Mouse (Mus musculus): ENCODE measurements around the gene Zfp467. TPM values are rescaled to one million over a fixed set of nuclear protein-coding genes. Genes with fewer than 3 reads are reported as not detected.

Zfp467 gene
- total RNA-seq, 2 experiments from 2014 or later = 0.57 to 6.3 TPM

DNA sequence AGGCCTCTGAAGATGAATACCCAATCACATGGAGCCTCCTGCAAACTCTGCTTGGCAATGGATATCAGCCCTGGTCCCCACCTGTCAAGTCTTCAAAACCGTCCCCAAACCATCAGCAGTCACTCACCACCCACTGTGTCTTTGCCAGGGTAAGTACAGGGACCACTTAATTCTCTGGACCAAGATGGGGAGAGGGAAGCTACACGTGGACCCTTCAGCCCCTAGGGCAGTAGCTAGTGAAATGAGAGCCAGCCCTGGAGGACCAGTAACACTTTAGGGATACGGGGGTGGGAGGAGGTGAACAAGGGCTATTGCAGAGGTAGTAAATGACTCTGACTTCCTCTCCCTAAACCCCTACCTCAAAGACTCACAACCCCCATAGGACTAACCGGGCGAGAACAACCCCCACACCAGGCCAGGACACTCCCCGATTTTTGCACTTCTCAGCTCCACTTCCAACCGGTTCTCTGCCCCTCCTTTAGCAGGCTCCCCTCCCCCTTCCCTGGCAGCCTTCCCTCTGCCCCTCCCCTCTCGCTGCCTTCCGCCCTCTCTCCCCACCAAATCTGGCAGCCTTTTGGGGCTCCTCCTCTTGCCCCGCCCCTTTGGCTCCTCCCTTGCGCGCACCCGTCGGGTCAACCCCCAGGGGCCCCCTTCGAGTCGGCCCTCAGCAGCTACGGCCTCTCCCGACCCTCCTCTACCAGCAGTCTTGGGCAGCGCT is 1.9 kb downstream of the Zfp467 start:
- peak; percentile 79 for ATAC-seq (replicated peaks; ENCODE audit: poor library complexity, severe bottlenecking)

- no peak for ATAC-seq (replicated peaks; ENCODE audit: poor library complexity, severe bottlenecking)
These were observed 5.2 kb downstream of the Zfp467 start for GRCm38 (mm10) chr6:48440306-48441014.

DNA sequence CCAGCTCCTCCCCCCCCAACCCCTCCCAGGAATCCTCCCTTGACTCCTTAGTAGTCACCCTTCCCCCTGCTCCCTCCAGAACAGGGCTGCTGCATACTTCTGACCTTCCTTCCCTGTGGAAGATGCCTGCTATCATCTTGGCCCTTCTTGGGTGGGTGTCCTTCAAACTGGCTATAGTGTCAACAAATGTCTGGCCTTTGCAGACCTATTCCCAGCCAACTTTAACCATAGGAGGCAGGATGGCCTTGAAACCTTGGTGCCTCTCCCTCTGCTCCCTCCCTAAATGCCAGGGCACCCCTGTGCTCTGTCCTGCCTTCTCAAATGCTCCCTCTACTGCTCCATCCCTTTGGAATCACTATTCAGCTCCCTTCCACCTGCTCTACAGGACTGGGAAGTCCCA is 6.0 kb downstream of the Zfp467 start:
- ATAC-seq (replicated peaks; ENCODE audit: poor library complexity, severe bottlenecking) = no peak

- ATAC-seq (replicated peaks; ENCODE audit: poor library complexity, severe bottlenecking) = no peak
These were observed 7.0 kb downstream of the Zfp467 start for GRCm38 (mm10) chr6:48438475-48439125.

GRCm38 (mm10) chr6:48437679-48438376 is 7.8 kb downstream of the Zfp467 start:
- no peak for ATAC-seq (replicated peaks; ENCODE audit: poor library complexity, severe bottlenecking)

DNA sequence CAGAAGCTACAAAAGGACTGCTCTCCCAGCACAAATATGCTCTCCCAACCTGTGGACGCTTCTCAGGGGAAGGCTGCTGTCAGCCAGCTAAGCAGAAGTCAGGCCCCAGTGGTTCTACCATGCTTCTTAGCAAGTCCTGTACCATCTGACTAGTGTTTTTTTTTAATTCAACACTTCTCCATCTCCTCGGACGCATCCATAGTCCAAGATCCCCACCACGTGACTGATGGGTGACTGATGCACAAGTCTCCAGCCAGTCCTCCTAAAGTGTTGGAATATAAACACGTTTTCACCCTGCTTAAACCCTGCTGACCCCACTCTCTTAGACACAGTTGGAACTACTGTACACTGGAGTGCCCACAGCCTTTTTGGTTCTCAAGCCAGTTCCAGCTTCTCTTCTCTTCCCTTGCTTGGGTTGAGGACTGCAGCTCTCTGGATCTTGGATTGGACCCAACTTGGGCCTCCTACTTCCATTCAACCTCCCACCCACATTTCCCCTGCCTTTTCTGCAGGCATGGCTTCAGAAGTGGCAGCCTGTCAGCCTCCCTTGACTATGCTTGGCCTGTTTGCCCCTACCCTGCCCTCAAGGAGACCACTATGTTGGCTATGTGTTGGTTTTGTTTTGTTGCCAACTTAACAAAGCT is 9.8 kb downstream of the Zfp467 start:
- no peak for ATAC-seq (replicated peaks; ENCODE audit: poor library complexity, severe bottlenecking)

- ATAC-seq (replicated peaks; ENCODE audit: poor library complexity, severe bottlenecking) = no peak
These were observed 10.5 kb downstream of the Zfp467 start for GRCm38 (mm10) chr6:48435111-48435510.

DNA sequence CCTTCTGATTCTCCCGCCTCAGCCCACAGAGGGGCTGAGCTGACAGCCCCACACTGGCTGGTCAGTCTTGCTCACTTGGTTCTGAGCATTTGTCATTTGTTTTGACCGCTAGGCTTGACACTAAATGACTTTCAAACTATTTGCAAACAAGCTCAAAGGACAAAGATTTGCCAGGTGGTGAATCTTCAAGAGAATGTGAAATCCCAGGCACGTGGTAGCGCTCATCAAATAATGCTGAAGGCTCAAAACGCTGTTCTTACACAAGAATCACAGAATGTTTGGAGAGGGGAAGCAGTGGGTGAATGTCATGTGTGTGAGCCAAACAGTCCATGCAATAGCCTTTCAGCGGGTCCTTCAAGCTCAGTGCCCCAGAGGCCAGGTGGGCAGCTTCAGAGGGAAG is 11.0 kb downstream of the Zfp467 start:
- peak; percentile 17; the same call in 1 of the 2 replicates for ATAC-seq (replicated peaks; ENCODE audit: poor library complexity, severe bottlenecking)

DNA sequence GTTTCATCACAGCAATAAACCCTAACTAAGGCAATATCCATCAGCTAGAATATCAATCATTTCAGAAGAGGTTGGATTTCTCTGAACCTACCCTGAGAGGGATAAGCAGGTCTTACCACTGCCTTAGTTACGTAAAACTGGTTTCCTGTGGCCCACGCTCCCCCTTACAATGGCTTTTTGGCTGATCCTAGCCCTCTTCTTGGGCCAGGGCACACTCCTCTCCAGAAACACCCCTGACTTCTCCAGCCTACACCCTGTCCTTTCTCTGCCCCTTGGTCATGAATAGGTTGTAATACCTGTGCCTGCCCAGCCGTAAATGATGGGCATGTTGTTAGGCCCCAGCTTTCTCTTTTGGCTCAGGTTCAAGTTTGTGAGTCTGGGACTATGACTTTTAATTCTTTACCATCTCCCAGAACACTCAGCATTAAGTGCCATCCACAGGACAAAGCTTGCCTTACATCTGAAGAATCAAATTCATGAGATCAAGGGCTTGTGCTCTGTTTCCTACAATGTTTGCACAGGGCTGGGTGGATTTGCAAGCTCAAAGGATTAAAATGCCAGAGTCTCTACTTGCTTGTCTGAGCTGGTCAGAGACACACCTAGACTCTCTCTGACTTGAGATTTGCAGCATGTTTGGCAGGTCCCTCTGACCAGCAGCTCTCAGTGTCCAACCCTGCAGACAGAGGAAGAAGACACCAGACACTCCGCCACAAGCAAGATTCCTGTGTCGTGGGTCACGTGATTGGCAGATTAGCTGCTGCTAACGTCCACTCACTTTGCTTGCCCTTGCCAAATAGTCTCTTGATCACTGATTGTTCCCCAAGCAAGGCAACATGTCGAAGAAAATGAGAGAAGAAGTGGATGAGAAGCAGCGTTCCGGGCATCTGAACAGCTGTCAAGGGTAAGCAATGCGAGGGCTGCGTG is 12.5 kb downstream of the Zfp467 start:
- peak; percentile 60 for ATAC-seq (replicated peaks; ENCODE audit: poor library complexity, severe bottlenecking)

DNA sequence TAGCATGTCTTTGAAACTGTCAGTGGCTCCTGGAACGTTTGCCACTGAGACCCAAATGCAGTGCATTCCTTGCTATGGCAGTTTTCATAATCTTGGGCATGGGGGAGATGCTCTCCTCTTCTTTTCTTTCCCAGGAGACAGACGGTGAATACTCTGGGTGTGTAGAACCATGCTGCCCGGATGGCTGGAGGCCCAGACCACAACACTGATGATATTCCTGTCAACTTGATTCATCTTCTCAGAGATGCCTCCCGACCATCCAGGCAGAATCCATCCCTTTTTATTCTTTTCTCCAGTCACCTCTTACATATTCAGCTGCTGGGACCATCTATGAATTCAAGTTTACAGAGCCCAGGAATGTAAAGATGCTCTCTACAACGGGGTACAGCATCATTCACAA is 14.9 kb downstream of the Zfp467 start:
- no peak for ATAC-seq (replicated peaks; ENCODE audit: poor library complexity, severe bottlenecking)

DNA sequence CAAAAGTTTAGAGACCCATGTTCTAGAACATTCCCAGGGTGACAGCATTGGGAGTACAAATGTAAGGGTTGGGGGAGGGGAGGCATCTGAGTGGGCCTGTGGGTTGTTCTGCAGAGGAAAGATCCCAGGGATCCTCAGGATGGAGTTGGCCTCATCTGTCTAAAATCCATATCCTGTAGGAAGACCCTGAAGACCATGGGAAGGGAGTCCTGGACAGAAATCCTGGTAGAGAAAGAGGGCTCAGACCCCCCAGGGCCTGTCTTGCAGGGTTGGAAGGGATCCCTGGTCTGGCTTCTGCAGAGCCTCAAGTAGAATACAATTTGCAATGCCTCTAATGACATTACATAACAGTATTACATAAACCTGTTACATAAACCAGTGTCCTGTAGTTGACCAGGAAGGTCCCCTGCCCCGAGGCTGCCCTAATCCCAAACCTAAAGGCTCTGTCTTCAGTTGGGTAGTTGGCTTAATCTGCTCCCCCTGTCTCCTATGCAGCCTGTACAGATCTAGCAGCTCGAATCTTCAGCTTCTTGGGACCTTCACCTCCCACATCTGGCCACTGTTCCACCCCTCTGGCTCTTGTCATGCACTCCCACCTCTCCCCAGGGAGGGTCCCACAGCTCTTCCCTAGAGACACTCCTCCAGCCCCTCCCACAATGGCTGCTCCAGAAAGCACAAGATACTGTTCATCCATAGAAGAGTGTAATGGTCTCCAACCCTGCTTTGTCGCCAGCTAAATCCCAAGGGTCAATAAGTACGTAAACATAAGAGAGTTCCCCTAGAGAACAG is 16.7 kb downstream of the Zfp467 start:
- ATAC-seq (replicated peaks; ENCODE audit: poor library complexity, severe bottlenecking) = peak; percentile 33

GRCm38 (mm10) chr6:48426956-48427355 is 18.7 kb downstream of the Zfp467 start:
- ATAC-seq (replicated peaks; ENCODE audit: poor library complexity, severe bottlenecking) = no peak

GRCm38 (mm10) chr6:48424074-48424473 is 21.6 kb downstream of the Zfp467 start:
- ATAC-seq (replicated peaks; ENCODE audit: poor library complexity, severe bottlenecking) = no peak

DNA sequence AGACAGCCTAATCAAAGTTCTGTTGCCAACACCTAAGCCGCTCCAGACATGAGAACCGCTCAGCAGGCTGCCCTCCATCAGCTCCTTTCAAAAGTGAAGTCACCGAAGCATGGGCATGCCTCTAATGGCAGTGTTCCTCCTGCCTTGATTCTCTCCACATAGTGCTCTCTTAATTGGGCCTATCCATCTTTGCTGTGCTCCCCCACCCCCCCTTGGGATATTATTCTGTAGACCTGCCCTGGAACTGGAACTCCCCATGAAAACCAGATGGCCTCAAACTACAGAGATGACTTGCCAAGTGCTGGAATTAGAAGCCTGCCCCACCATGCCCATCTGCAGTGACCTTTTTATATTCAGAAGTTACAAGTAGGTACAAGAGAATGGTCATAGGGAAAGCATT is 22.3 kb downstream of the Zfp467 start:
- ATAC-seq (replicated peaks; ENCODE audit: poor library complexity, severe bottlenecking) = no peak

DNA sequence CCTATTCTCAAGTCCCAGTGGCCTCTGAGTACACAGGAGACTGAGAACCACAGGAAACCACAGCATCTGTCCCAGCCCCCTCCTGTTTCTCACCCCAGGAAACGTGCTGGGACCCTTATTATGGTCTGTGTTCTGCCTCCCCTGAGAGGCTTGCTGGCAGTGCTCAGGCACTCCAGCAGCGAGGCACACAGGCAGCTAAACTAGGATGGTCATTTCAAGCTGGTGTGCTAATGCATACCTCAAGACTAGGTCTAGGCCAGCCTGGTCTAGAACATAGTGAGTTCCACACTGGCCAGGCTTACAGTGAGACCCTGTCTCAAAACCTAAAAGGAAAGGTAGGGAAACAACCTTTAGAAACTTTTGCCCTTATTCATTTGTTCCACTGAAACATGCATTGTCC is 25.0 kb downstream of the Zfp467 start:
- ATAC-seq (replicated peaks; ENCODE audit: poor library complexity, severe bottlenecking) = peak; percentile 44; the same call in 1 of the 2 replicates

- ATAC-seq (replicated peaks; ENCODE audit: poor library complexity, severe bottlenecking) = no peak
These were observed 29.1 kb downstream of the Zfp467 start for GRCm38 (mm10) chr6:48416486-48416885.

GRCm38 (mm10) chr6:48415636-48416035 is 30.0 kb downstream of the Zfp467 start:
- no peak for ATAC-seq (replicated peaks; ENCODE audit: poor library complexity, severe bottlenecking)

GRCm38 (mm10) chr6:48414886-48415285 is 30.7 kb downstream of the Zfp467 start:
- no peak for ATAC-seq (replicated peaks; ENCODE audit: poor library complexity, severe bottlenecking)

Measured in granulocyte monocyte progenitor cell, adult 5-6 weeks (primary cell).